Mouse (Mus musculus) heart, adult 18-20 months (tissue): ENCODE data around the gene Enkur. TPM values are rescaled to one million over a fixed set of nuclear protein-coding genes. Genes with fewer than 3 reads are reported as not detected.

Source experiments
- DNase-seq, 2 experiments: peaks; one replicate each; pipeline ENCODE4 v3.0.0; 2021 to 2022; ENCODE audit warnings: mixed read lengths in 1 of 2
- total RNA-seq, 2 experiments: library from RNA; stranded (reverse); gene quantifications; 2 replicates each; pipeline ENCODE4 v1.2.3; 2021

Gene Enkur
- total RNA-seq, 2 experiments from 2014 or later: 0.37 to 0.87 TPM

DNA sequence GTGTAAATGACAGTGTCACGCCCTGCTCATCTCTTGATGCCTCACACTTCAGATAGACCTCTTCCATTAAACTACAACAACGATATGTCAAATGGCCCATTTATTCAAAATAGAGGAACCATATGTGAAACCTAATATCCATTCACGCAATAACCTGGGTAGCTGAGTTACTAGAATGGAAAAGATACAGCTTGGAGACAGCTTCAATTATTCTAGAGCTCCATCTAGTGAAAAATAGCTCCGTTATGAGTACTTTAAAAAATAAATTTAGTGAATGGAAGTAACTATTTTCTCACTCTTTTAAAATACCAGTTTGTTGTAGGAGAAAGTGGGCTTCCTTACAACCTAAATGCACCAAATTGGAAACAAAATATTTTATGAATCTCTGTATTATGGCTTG lies 16.6 kb downstream of the Enkur start:
- DNase-seq: no peak

- peak; percentile 57 to 85 for DNase-seq
Observed at GRCm38 (mm10) chr2:21187576-21187975, 17.6 kb downstream of the Enkur start.

DNA sequence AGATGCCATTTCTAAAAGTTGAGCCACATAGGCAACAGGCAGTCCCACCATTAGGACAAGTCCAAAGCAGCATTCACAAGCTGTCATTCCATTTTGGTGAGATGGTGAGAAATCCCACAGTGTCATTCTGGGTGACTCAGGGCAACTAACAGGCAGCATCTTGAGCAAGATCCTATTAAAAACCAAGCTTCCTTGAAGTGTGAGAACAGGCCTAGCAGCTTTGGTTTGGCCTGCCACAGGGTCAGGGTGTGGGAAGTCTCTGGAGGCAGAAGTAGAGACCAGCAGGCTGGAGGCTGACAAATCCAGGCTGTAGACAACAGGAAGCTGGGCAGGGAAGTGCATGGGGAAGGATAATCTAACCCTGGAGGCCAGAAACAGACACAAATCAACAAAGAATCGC lies 22.4 kb downstream of the Enkur start:
- DNase-seq: peak; percentile 46 to 81

DNA sequence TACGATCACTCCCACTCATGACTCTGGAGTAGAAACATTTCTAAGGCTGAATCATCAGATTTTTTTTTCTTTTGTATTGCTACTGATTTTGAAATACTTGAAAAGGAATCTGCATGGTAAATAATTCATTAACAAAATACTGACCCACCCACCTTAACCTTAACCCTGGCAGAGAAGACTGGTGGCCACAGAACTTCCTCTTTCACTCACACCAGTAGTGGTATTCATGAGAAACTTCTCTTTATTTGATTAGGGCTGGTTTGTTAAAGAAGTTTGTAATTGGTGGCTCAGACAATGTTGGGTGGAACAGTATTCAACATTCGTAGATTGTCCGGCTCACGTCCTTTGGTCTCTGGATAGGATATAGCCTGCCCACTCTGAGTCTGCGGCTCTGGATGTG lies 26.0 kb downstream of the Enkur start:
- DNase-seq: no peak

DNA sequence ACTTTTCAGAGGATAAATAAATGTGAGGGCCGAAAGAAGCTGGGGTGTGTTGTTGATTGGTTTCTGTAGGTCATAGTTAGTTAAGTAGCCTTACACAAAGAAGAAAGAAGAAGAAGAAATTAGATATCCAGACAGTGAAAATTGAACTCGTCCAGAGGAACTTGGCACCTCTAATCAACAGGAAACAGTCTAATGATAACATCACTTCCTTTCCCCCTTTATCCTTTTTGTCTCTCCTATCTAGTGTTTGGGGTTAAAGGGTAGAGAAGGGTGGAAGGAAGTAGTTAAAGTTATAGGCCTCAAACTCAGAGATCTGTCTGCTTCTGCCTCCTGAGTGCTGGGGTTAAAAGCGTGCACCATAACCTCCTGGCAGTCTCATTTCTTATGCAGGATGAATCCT lies 32.4 kb downstream of the Enkur start:
- no peak for DNase-seq

DNA sequence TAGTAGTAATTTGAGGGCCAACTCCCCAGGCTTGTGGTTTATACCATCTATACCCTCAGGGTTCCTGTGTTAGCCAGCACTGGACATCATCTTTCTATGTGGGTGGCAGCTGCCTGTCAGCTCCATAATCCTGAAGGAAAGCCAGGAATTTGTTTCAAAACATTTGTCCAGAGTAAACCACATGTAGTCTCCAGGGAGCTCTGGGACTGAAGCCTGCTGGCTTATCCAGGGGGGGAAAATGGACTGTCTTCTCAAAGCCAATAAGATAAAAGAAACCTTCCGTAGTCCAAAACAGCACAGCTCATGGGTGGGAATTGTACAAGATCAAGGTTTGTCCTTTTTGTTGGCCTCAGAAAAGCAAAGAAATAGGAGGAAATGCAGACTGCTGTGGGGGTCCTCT lies 37.2 kb downstream of the Enkur start:
- DNase-seq: peak; percentile 77 to 80

- peak; percentile 64 to 72 for DNase-seq
Observed at GRCm38 (mm10) chr2:21164296-21164695, 40.9 kb downstream of the Enkur start.

- no peak for DNase-seq
Observed at GRCm38 (mm10) chr2:21153469-21153868, 51.7 kb downstream of the Enkur start.

GRCm38 (mm10) chr2:21147169-21147568 lies 58.0 kb downstream of the Enkur start:
- peak; percentile 44 to 55 for DNase-seq

- peak; percentile 29 to 55 for DNase-seq
Observed at GRCm38 (mm10) chr2:21146486-21146885, 58.7 kb downstream of the Enkur start.

DNA sequence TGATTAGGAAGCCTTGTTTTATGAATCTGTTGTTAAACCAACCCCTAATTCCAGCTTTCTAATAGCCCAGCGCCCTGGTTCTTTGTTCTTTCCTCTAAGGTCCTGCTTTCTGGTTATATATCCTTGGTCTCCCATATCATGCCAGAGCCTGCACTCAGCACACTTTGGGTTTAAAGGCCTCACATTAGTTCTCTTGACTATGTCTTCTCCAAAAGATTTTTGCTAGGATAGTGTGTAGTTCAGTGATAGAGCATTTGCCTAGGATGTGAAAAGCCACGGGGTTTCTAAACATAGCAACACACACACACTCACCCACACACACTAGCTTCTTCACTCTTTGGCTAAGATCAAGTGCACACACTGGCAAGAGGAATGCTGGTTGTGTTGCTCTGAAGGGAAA lies 62.5 kb downstream of the Enkur start:
- peak; percentile 20 to 32 for DNase-seq

- DNase-seq: peak; percentile 87 to 88
Observed at GRCm38 (mm10) chr2:21142204-21142580, 63.0 kb downstream of the Enkur start.

DNA sequence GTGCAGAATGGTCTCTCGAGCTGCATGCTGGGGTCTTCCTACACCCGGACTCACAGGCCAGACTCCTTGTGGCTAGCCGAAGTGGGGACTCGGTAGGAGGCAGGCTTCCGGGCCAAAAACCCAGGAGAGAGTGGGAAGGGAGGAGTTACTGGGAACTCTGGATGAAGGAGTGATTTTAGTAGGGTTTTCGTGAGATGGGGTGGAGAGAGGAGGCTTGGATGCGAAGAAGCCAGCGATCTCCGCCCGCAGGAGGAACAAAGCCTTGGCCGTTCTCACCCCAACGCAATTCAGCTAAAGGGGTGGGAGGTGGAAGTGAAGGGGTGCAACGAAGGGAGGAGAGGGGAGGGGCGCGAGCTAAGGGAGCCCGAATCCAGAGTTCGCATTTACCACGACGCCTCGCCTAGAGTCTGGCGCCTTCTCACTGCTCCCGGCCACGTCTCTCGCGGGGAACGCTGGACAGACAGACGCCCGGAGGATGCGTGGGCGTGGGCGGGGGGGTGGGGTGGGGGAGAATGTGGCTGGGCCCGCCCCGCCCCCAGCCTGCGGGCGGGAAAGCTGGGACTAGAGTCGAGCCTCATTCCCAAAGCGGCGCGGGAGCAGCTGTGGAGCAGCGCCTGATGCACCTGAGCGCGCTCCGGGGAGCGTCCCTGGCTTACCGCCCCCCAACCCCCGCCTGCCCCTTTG lies 63.5 kb downstream of the Enkur start:
- DNase-seq: peak; percentile 66 to 69

- no peak for DNase-seq
Observed at GRCm38 (mm10) chr2:21141189-21141519, 64.0 kb downstream of the Enkur start.

Other genes starting within 250 kb of the Enkur start
- 10 to 100 TPM; 61.8 to 72.0 TPM for gene Arhgap21, start 236.5 kb downstream of the Enkur start, total RNA-seq
- 1 to 10 TPM; 7.5 to 8.8 TPM for gene Thnsl1, start 359 bp upstream of the Enkur start, total RNA-seq
- under 1 TPM; 0.10 to 0.15 TPM for gene Gpr158, start 162.2 kb upstream of the Enkur start, total RNA-seq